Mouse (Mus musculus) cerebellum, postnatal 14 days (tissue): ENCODE results near the gene Col4a1.

Experiments used
- DNase-seq, 2 experiments: peaks; one replicate each; pipeline ENCODE4 v3.0.0; 2021; ENCODE audit warnings: mixed read lengths in 2 of 2

Gene Col4a1

GRCm38 (mm10) chr8:11327722-11328417 is 15.2 kb upstream of the Col4a1 start:
- DNase-seq: no peak

- DNase-seq: no peak
These were observed 14.7 kb upstream of the Col4a1 start for GRCm38 (mm10) chr8:11327298-11327697.

- peak in 1 of 2 experiments; percentile 16 for DNase-seq
These were observed 12.3 kb upstream of the Col4a1 start for GRCm38 (mm10) chr8:11324801-11325395.

- DNase-seq: no peak
These were observed 11.1 kb upstream of the Col4a1 start for GRCm38 (mm10) chr8:11323681-11324080.

GRCm38 (mm10) chr8:11322724-11323585 is 10.3 kb upstream of the Col4a1 start:
- no peak for DNase-seq

GRCm38 (mm10) chr8:11321841-11322240 is 9.2 kb upstream of the Col4a1 start:
- no peak for DNase-seq

- no peak for DNase-seq
These were observed 6.8 kb upstream of the Col4a1 start for GRCm38 (mm10) chr8:11319405-11319804.

- DNase-seq: no peak
These were observed 3.5 kb upstream of the Col4a1 start for GRCm38 (mm10) chr8:11316118-11316517.

GRCm38 (mm10) chr8:11315179-11315943 is 2.7 kb upstream of the Col4a1 start:
- no peak for DNase-seq

GRCm38 (mm10) chr8:11314613-11315012 is 2.0 kb upstream of the Col4a1 start:
- no peak for DNase-seq

GRCm38 (mm10) chr8:11313176-11314111 is 818 bp upstream of the Col4a1 start:
- DNase-seq: no peak

- no peak for DNase-seq
These were observed 811 bp downstream of the Col4a1 start for GRCm38 (mm10) chr8:11311681-11312348.

- no peak for DNase-seq
These were observed 2.6 kb downstream of the Col4a1 start for GRCm38 (mm10) chr8:11310049-11310448.

- no peak for DNase-seq
These were observed 3.4 kb downstream of the Col4a1 start for GRCm38 (mm10) chr8:11309226-11309625.

GRCm38 (mm10) chr8:11308570-11308998 is 4.0 kb downstream of the Col4a1 start:
- no peak for DNase-seq

- DNase-seq: no peak
These were observed 5.2 kb downstream of the Col4a1 start for GRCm38 (mm10) chr8:11307451-11307850.

- DNase-seq: no peak
These were observed 7.1 kb downstream of the Col4a1 start for GRCm38 (mm10) chr8:11305539-11305938.

- no peak for DNase-seq
These were observed 8.5 kb downstream of the Col4a1 start for GRCm38 (mm10) chr8:11304027-11304601.

GRCm38 (mm10) chr8:11300436-11300835 is 12.2 kb downstream of the Col4a1 start:
- no peak for DNase-seq

- DNase-seq: no peak
These were observed 13.4 kb downstream of the Col4a1 start for GRCm38 (mm10) chr8:11299317-11299602.
